Mouse (Mus musculus) right cerebral cortex, postnatal 36 days (tissue): Measurements from ENCODE around the gene Nme2.

Source experiments
- DNase-seq, 2 experiments: peaks; one replicate each; pipeline ENCODE4 v3.0.0; 2022; ENCODE audit warnings: low spot score in 2 of 2, mixed read lengths in 1 of 2

The Nme2 gene

GRCm38 (mm10) chr11:93956159-93956558 lies at the start of gene Nme2:
Gene Nme2 (minus strand): TSS chr11:93956259.
- DNase-seq = no peak

- DNase-seq = no peak
These were observed 47.3 kb upstream of the Nme2 start for GRCm38 (mm10) chr11:94003346-94003745.

GRCm38 (mm10) chr11:93999276-93999675 lies 43.2 kb upstream of the Nme2 start:
- DNase-seq = no peak

GRCm38 (mm10) chr11:93997141-93997775 lies 41.2 kb upstream of the Nme2 start:
- no peak for DNase-seq

- DNase-seq = peak; percentile 36 to 40
These were observed 40.5 kb upstream of the Nme2 start for GRCm38 (mm10) chr11:93996306-93997140.

- DNase-seq = peak; percentile 88 to 90
These were observed 39.8 kb upstream of the Nme2 start, which contains the start of gene Spag9 for GRCm38 (mm10) chr11:93995720-93996305. Gene Spag9 (plus strand): TSS chr11:93996091.

GRCm38 (mm10) chr11:93995111-93995719 lies 39.2 kb upstream of the Nme2 start:
- peak; percentile 75 to 90 for DNase-seq

- DNase-seq = no peak
These were observed 38.5 kb upstream of the Nme2 start for GRCm38 (mm10) chr11:93994531-93994930.

- no peak for DNase-seq
These were observed 32.4 kb upstream of the Nme2 start for GRCm38 (mm10) chr11:93988328-93989062.

GRCm38 (mm10) chr11:93987625-93988327 lies 31.7 kb upstream of the Nme2 start:
- no peak for DNase-seq

GRCm38 (mm10) chr11:93987026-93987425 lies 31.0 kb upstream of the Nme2 start:
- no peak for DNase-seq

- no peak for DNase-seq
These were observed 30.2 kb upstream of the Nme2 start for GRCm38 (mm10) chr11:93986298-93986697.

- DNase-seq = no peak
These were observed 29.2 kb upstream of the Nme2 start for GRCm38 (mm10) chr11:93985265-93985664.

- DNase-seq = no peak
These were observed 28.6 kb upstream of the Nme2 start for GRCm38 (mm10) chr11:93984619-93985018.

GRCm38 (mm10) chr11:93979502-93980049 lies 23.5 kb upstream of the Nme2 start:
- DNase-seq = no peak

- DNase-seq = no peak
These were observed 16.9 kb upstream of the Nme2 start for GRCm38 (mm10) chr11:93972951-93973350.

- no peak for DNase-seq
These were observed 13.7 kb upstream of the Nme2 start for GRCm38 (mm10) chr11:93969799-93970198.

GRCm38 (mm10) chr11:93969171-93969570 lies 13.1 kb upstream of the Nme2 start:
- no peak for DNase-seq

GRCm38 (mm10) chr11:93968848-93969128 lies 12.7 kb upstream of the Nme2 start:
- no peak for DNase-seq

GRCm38 (mm10) chr11:93968005-93968847 lies 12.2 kb upstream of the Nme2 start, which contains the start of the genes Gm20390 and Nme1:
Gene Gm20390 (minus strand): TSS chr11:93968293.
Gene Nme1 (minus strand): TSS chr11:93968521.
- peak; percentile 93 to 96 for DNase-seq
